Comparison of ENCODE assay signal across 9 mouse cellular contexts in genomic region chr12:18514616-18515015, GRCm38 (mm10). TPM values are rescaled to one million over a fixed set of nuclear protein-coding genes. Genes with fewer than 3 reads are reported as not detected.
A peak's percentile ranks its signal among the peaks of the same experiment; 100 is the strongest.
DNase-seq lines count a peak whose midpoint lies in the region; ATAC-seq and TF ChIP-seq lines count a peak whose summit lies in the region.
"Not testable (repeated sequence)": the region's sequence is repeated elsewhere in the genome, so short reads cannot be mapped to it uniquely, and the experiment has no call there.
"Had no signal": no experiment of that assay in that cellular context is flagged by ENCODE, and none has a peak within 500 bp of the region (broad histone marks: within the 10 kb centered on the region; RNA-seq: fewer than 3 reads in every experiment).

No protein-coding gene starts in this region.

- H3K36me3 ChIP-seq in heart, embryonic 11.5 days (ENCODE audit: control insufficient read depth, insufficient read depth, low read length); hindbrain, embryonic 15.5 days; kidney, postnatal 0 days (ENCODE audit: insufficient read depth, low read length); liver, embryonic 13.5 days; midbrain, embryonic 13.5 days; stomach, embryonic 15.5 days: not testable (repeated sequence)

- TF ChIP-seq POLR2A in embryonic fibroblast, embryonic 13.5 days (IDR thresholded peaks at IDR 0.05; ENCODE audit: low read depth, low read length): not testable (repeated sequence)

- H3K4me2 ChIP-seq in heart, embryonic 11.5 days: peak overlapping the region; percentile 58
- H3K4me2 ChIP-seq in hindbrain, embryonic 15.5 days: peak overlapping the region; percentile 49
- peak overlapping the region; percentile 54 for H3K4me2 ChIP-seq in kidney, postnatal 0 days (ENCODE audit: low read length)
- H3K4me2 ChIP-seq in liver, embryonic 13.5 days: peak overlapping the region; percentile 59
- H3K4me2 ChIP-seq in midbrain, embryonic 13.5 days (replicated peaks): peak overlapping the region; percentile 39
- peak overlapping the region; percentile 54 for H3K4me2 ChIP-seq in stomach, embryonic 15.5 days

- TF ChIP-seq CTCF in embryonic fibroblast, embryonic 13.5 days (IDR thresholded peaks at IDR 0.05; ENCODE audit: borderline replicate concordance, insufficient read depth, low read length); kidney, postnatal 0 days (IDR thresholded peaks at IDR 0.05; ENCODE audit: low read depth): not testable (repeated sequence)

- not testable (repeated sequence) for ATAC-seq in heart, embryonic 11.5 days (replicated peaks; ENCODE audit: insufficient number of reproducible peaks, low FRiP score, low TSS enrichment); hindbrain, embryonic 15.5 days (ENCODE audit: low FRiP score, low read depth); kidney, postnatal 0 days (replicated peaks; ENCODE audit: low FRiP score, low read depth); liver, embryonic 13.5 days (ENCODE audit: low read depth); midbrain, embryonic 13.5 days; stomach, embryonic 15.5 days (ENCODE audit: insufficient read depth, low FRiP score, low read depth)

- H3K4me1 ChIP-seq in embryonic fibroblast, embryonic 13.5 days (ENCODE audit: control insufficient read depth, insufficient read depth, low read length); heart, embryonic 11.5 days (ENCODE audit: control insufficient read depth, insufficient read depth, low read length); hindbrain, embryonic 15.5 days (replicated peaks); kidney, postnatal 0 days (replicated peaks; ENCODE audit: insufficient read depth, low read length); liver, embryonic 13.5 days (replicated peaks); midbrain, embryonic 13.5 days (replicated peaks); stomach, embryonic 15.5 days: not testable (repeated sequence)

- 2% methylated on average over 48 of the region's 52 CpGs for WGBS in heart, embryonic 11.5 days (ENCODE audit: insufficient replicate concordance)
- 4% methylated on average over 52 of the region's 52 CpGs for WGBS in hindbrain, embryonic 15.5 days
- WGBS in kidney, postnatal 0 days: 4% methylated on average over 52 of the region's 52 CpGs
- 2% methylated on average over 52 of the region's 52 CpGs for WGBS in liver, embryonic 13.5 days (ENCODE audit: insufficient replicate concordance)
- WGBS in midbrain, embryonic 13.5 days: 4% methylated on average over 52 of the region's 52 CpGs
- 3% methylated on average over 52 of the region's 52 CpGs for WGBS in stomach, embryonic 15.5 days

- not testable (repeated sequence) for H3K9me3 ChIP-seq in heart, embryonic 11.5 days (replicated peaks; ENCODE audit: control insufficient read depth, low read length); hindbrain, embryonic 15.5 days; kidney, postnatal 0 days (replicated peaks; ENCODE audit: low read length); liver, embryonic 13.5 days (replicated peaks); stomach, embryonic 15.5 days
- H3K9me3 ChIP-seq in midbrain, embryonic 13.5 days: peaks cover 23% of the 10 kb centered on the region

- H3K27ac ChIP-seq in embryonic fibroblast, embryonic 13.5 days (ENCODE audit: insufficient read depth, low read length); heart, embryonic 11.5 days (ENCODE audit: low read depth, low read length); kidney, postnatal 0 days; liver, embryonic 13.5 days; midbrain, embryonic 13.5 days; stomach, embryonic 15.5 days: not testable (repeated sequence)
- 0 out of 2 replicates have a peak overlapping the region, but pooled peaks have one; percentile 11 for H3K27ac ChIP-seq in hindbrain, embryonic 15.5 days (replicated peaks)

- H3K9ac ChIP-seq in heart, embryonic 11.5 days (ENCODE audit: low read depth, low read length): 0 out of 2 replicates have a peak overlapping the region, but pooled peaks have one; percentile 39
- H3K9ac ChIP-seq in hindbrain, embryonic 15.5 days: peak overlapping the region; percentile 25; the same call in 1 of the 2 replicates
- H3K9ac ChIP-seq in kidney, postnatal 0 days (ENCODE audit: low read depth, low read length): peak overlapping the region; percentile 50; the same call in 1 of the 2 replicates
- H3K9ac ChIP-seq in liver, embryonic 13.5 days; midbrain, embryonic 13.5 days (replicated peaks); stomach, embryonic 15.5 days: not testable (repeated sequence)

- not testable (repeated sequence) for H3K27me3 ChIP-seq in heart, embryonic 11.5 days (ENCODE audit: control insufficient read depth, insufficient read depth, low read length); hindbrain, embryonic 15.5 days; kidney, postnatal 0 days (ENCODE audit: insufficient read depth, low read length); liver, embryonic 13.5 days; midbrain, embryonic 13.5 days; stomach, embryonic 15.5 days (replicated peaks)

- peak; percentile 3 for DNase-seq in adrenal gland, postnatal 14 days
- DNase-seq in kidney, postnatal 0 days (ENCODE audit: low spot score): peak; percentile 1
- DNase-seq in liver, embryonic 13.5 days: not testable (repeated sequence)

- peak overlapping the region; percentile 50 for H3K4me3 ChIP-seq in embryonic fibroblast, embryonic 13.5 days (ENCODE audit: insufficient read depth, low read length)
- H3K4me3 ChIP-seq in heart, embryonic 11.5 days (ENCODE audit: low read depth, low read length): peak overlapping the region; percentile 42
- peak overlapping the region; percentile 46 for H3K4me3 ChIP-seq in hindbrain, embryonic 15.5 days
- H3K4me3 ChIP-seq in kidney, postnatal 0 days (replicated peaks; ENCODE audit: low read depth, low read length): peak overlapping the region; percentile 37
- peak overlapping the region; percentile 51 for H3K4me3 ChIP-seq in liver, embryonic 13.5 days (replicated peaks)
- H3K4me3 ChIP-seq in midbrain, embryonic 13.5 days (replicated peaks): peak overlapping the region; percentile 36
- peak overlapping the region; percentile 47 for H3K4me3 ChIP-seq in stomach, embryonic 15.5 days (replicated peaks)

RNA-seq across cellular contexts. Expression of gene 5730507C01Rik, which starts 0.3 kb away (rescaled TPM):
- 0.59 and 0.71 TPM in 2 replicates for total RNA-seq in adrenal gland, postnatal 14 days (2021)
- polyA plus RNA-seq in embryonic fibroblast, embryonic 13.5 days (2011; ENCODE audit: insufficient read length, low read depth, missing spikeins): 2.3 and 2.5 TPM in 2 replicates
- 1.4 and 1.8 TPM in 2 replicates for polyA plus RNA-seq in heart, embryonic 11.5 days (2014; fragmentation: Nextera tagmentation; extraction: Ambion mirVana)
- 3.0 TPM in 2 replicates for polyA plus RNA-seq in hindbrain, embryonic 15.5 days (2015; fragmentation: Nextera tagmentation; extraction: Ambion mirVana)
- polyA plus RNA-seq in kidney, postnatal 0 days (2015; fragmentation: Nextera tagmentation; extraction: Ambion mirVana): 1.5 and 2.4 TPM in 2 replicates
- polyA plus RNA-seq in liver, embryonic 13.5 days (2015; fragmentation: Nextera tagmentation; extraction: Ambion mirVana): 0.37 and 0.38 TPM in 2 replicates
- polyA plus RNA-seq in midbrain, embryonic 13.5 days (2015; fragmentation: Nextera tagmentation; extraction: Ambion mirVana): 1.2 and 1.6 TPM in 2 replicates
- polyA plus RNA-seq in stomach, embryonic 15.5 days (2015; fragmentation: Nextera tagmentation; extraction: Ambion mirVana): 2.3 and 2.7 TPM in 2 replicates
- polyA plus RNA-seq: C2C12 had no signal
